ENCODE assay signal across 10 mouse cellular contexts in the genomic region with DNA sequence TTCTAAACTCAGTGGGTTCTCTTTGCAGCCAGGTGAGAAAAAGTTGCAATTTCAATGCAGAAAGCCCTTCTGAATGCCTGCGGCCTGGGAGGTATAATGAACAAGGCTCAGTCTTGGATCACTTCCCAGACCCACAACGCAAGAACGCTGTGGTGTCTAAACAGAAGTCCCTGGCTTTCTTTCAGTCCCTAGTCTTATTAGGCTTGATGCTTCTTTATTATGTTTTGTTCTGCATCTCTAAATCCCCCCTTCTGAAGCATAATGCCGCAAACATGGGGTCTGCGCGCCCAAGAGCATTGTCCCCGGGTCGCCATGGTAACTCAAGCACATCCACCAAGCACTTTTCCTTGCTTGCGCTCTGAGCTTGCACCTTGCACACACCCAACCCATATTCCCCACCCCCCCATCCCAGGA.
DNase-seq lines count a peak whose midpoint lies in the region; ATAC-seq and TF ChIP-seq lines count a peak whose summit lies in the region.
"Had no signal": no experiment of that assay in that cellular context is flagged by ENCODE, and none has a peak within 500 bp of the region (broad histone marks: within the 10 kb centered on the region; RNA-seq: fewer than 3 reads in every experiment).

No protein-coding gene starts in this region.

- H3K9ac ChIP-seq in forebrain, embryonic 11.5 days (ENCODE audit: low read length) = no peak overlapping the region
- H3K9ac ChIP-seq in midbrain, postnatal 0 days (replicated peaks; ENCODE audit: low read length, poor library complexity, severe bottlenecking) = no peak overlapping the region; the same call in 1 of the 2 replicates
- H3K9ac ChIP-seq: liver, embryonic 14.5 days had no signal

- TF ChIP-seq CTCF in midbrain, postnatal 0 days (IDR thresholded peaks at IDR 0.05) = no peak

- ATAC-seq in forebrain, embryonic 11.5 days (replicated peaks; ENCODE audit: low FRiP score) = peak; percentile 79
- peak; percentile 74 for ATAC-seq in midbrain, postnatal 0 days (ENCODE audit: low FRiP score)

- H3K27me3 ChIP-seq in forebrain, embryonic 11.5 days (ENCODE audit: control insufficient read depth, insufficient read depth, low read length) = peaks cover 19% of the 10 kb centered on the region
- H3K27me3 ChIP-seq in midbrain, postnatal 0 days (ENCODE audit: insufficient read depth, low read length) = peaks cover 4% of the 10 kb centered on the region; the same call in 1 of the 2 replicates
- H3K27me3 ChIP-seq: Patski had no signal

- 27% methylated on average over 9 of the region's 9 CpGs for WGBS in forebrain, embryonic 11.5 days
- 8% methylated on average over 9 of the region's 9 CpGs for WGBS in midbrain, postnatal 0 days

- peaks cover 13% of the 10 kb centered on the region for H3K4me1 ChIP-seq in forebrain, embryonic 11.5 days (replicated peaks; ENCODE audit: control insufficient read depth, insufficient read depth, low read length)
- H3K4me1 ChIP-seq in midbrain, postnatal 0 days (ENCODE audit: insufficient read depth, low read length) = peaks cover 15% of the 10 kb centered on the region

- peak; percentile 44 for DNase-seq in retina, postnatal 1 day
- no peak for DNase-seq in retina, embryonic 14.5 days (ENCODE audit: low spot score)
- DNase-seq in forebrain, embryonic 11.5 days (ENCODE audit: low spot score) = peak; percentile 81
- DNase-seq in left cerebral cortex, postnatal 10 days (ENCODE audit: extremely low spot score in 1 of 2, low spot score in 2 of 2) = peak; percentile 39 to 56
- DNase-seq in midbrain, postnatal 0 days (ENCODE audit: low spot score) = peak; percentile 79
- no peak for DNase-seq in heart, adult 9 months (ENCODE audit: low spot score in 2 of 2)
- no peak for DNase-seq in thymus, postnatal 10 days (ENCODE audit: low spot score in 2 of 2)
- DNase-seq in c-Kit-positive CD71-positive TER-119-positive erythroid progenitor cells, embryonic 14.5 days (ENCODE audit: low spot score) = no peak

- intact Hi-C loops in left cerebral cortex, postnatal 10 days (cut with DNase I) = loop anchor here (5.0 kb wide), 1 partner anchor 227 kb away; no protein-coding TSS in a partner anchor

- H3K9me3 ChIP-seq in forebrain, embryonic 11.5 days (ENCODE audit: control insufficient read depth, low read length) = no peaks in the 10 kb centered on the region
- no peaks in the 10 kb centered on the region for H3K9me3 ChIP-seq in midbrain, postnatal 0 days (ENCODE audit: low read length)

- H3K4me2 ChIP-seq in forebrain, embryonic 11.5 days (ENCODE audit: low read depth, low read length, severe bottlenecking) = peak overlapping the region; percentile 26; the same call in 1 of the 2 replicates
- peak overlapping the region; percentile 31 for H3K4me2 ChIP-seq in midbrain, postnatal 0 days (ENCODE audit: low read depth, low read length, poor library complexity, severe bottlenecking)

- no peak overlapping the region for H3K27ac ChIP-seq in forebrain, embryonic 11.5 days (ENCODE audit: low read depth, low read length)
- peak overlapping the region; percentile 55 for H3K27ac ChIP-seq in midbrain, postnatal 0 days (ENCODE audit: low read depth, low read length)
- H3K27ac ChIP-seq: liver, embryonic 14.5 days had no signal

- H3K4me3 ChIP-seq in forebrain, embryonic 11.5 days (ENCODE audit: low read depth, low read length) = no peak overlapping the region
- no peak overlapping the region for H3K4me3 ChIP-seq in midbrain, postnatal 0 days (ENCODE audit: low read depth, low read length)

- no peaks in the 10 kb centered on the region for H3K36me3 ChIP-seq in forebrain, embryonic 11.5 days (ENCODE audit: control insufficient read depth, insufficient read depth, low read length)
- H3K36me3 ChIP-seq in midbrain, postnatal 0 days (ENCODE audit: insufficient read depth, low read length) = no peaks in the 10 kb centered on the region

Comparison
In these comparisons a context has a peak if more than half of its experiments do, and no peak if none do; other contexts are left out.
1. DNase-seq: peak in retina, postnatal 1 day (single experiment), forebrain, embryonic 11.5 days (single experiment), left cerebral cortex, postnatal 10 days (2 of 2) and midbrain, postnatal 0 days (single experiment); none in retina, embryonic 14.5 days (single experiment), heart, adult 9 months (0 of 2), thymus, postnatal 10 days (0 of 2) and c-Kit-positive CD71-positive TER-119-positive erythroid progenitor cells, embryonic 14.5 days (single experiment).